Mouse (Mus musculus) CH12.LX (cell line): ENCODE measurements around the gene 4930503B20Rik. TPM values are rescaled to one million over a fixed set of nuclear protein-coding genes. Genes with fewer than 3 reads are reported as not detected.
A peak's percentile ranks its signal among the peaks of the same experiment; 100 is the strongest.

Experiments used
- DNase-seq: peaks from one replicate; pipeline ENCODE4 v3.0.0-alpha.2; 2013; ENCODE audit errors: extremely low read depth
- H3K27ac ChIP-seq: 2 replicates; pipeline ENCODE4 v1.5.1; 2012; ENCODE audit warnings: low read depth, mild to moderate bottlenecking, control low read depth, moderate library complexity; ENCODE audit not compliant: insufficient read depth
- H3K27me3 ChIP-seq: replicated peaks from 2 replicates; pipeline ENCODE3; 2012; ENCODE audit warnings: inconsistent platforms
- H3K36me3 ChIP-seq, 2 experiments: replicated peaks in 1 of 2; 2 replicates each; pipeline versions ENCODE3 to v1.6.1; 2012; ENCODE audit warnings: inconsistent platforms in 1 of 2, low read length in 1 of 2, mild to moderate bottlenecking in 1 of 2, mixed read lengths in 1 of 2, moderate library complexity in 1 of 2; ENCODE audit not compliant: control insufficient read depth in 1 of 2, insufficient read depth in 1 of 2
- H3K4me1 ChIP-seq, 2 experiments: 2 replicates each; pipeline ENCODE4 v1.6.1; 2012; ENCODE audit warnings: inconsistent platforms in 1 of 2, moderate library complexity in 1 of 2; ENCODE audit not compliant: insufficient read depth in 2 of 2, control insufficient read depth in 1 of 2
- H3K4me2 ChIP-seq: 2 replicates; pipeline ENCODE4 v1.6.1; 2012; ENCODE audit warnings: low read depth, mild to moderate bottlenecking, control low read depth; ENCODE audit not compliant: poor library complexity, insufficient read depth, severe bottlenecking
- H3K4me3 ChIP-seq, 3 experiments: fragments of 150-350 bp in 1 of 3; sonication (generic) in 1 of 3; replicated peaks in 1 of 3; 2 replicates each; pipeline versions ENCODE3 to v1.5.1; 2011 to 2012; ENCODE audit warnings: low read depth in 2 of 3, low read length in 2 of 3, mild to moderate bottlenecking in 2 of 3, moderate library complexity in 2 of 3, control low read depth in 1 of 3, improper control_type of control experiment in 1 of 3, inconsistent platforms in 1 of 3, mixed read lengths in 1 of 3; ENCODE audit not compliant: poor library complexity in 1 of 3
- H3K79me2 ChIP-seq: replicated peaks from 2 replicates; pipeline ENCODE4 v1.6.1; 2012; ENCODE audit warnings: mild to moderate bottlenecking, moderate library complexity; ENCODE audit not compliant: control insufficient read depth, poor library complexity, insufficient read depth, severe bottlenecking; ENCODE audit errors: extremely low read depth
- H3K9ac ChIP-seq: 2 replicates; pipeline ENCODE4 v1.6.1; 2012; ENCODE audit warnings: low read depth, mild to moderate bottlenecking, control low read depth, moderate library complexity; ENCODE audit not compliant: insufficient read depth
- H3K9me3 ChIP-seq: replicated peaks from 2 replicates; pipeline ENCODE3; 2012; ENCODE audit warnings: low read length, inconsistent platforms, mixed read lengths
- BHLHE40 ChIP-seq: IDR thresholded peaks from 2 replicates; pipeline ENCODE4 v1.6.1; 2011; ENCODE audit warnings: mild to moderate bottlenecking, low read depth, low read length, improper control_type of control experiment
- CTCF ChIP-seq, 2 experiments: IDR thresholded peaks in 1 of 2; conservative IDR thresholded peaks in 1 of 2; 2 replicates each; pipeline ENCODE4 v1.5.1; 2011 to 2012; ENCODE audit warnings: low read depth in 2 of 2, low read length in 2 of 2, improper control_type of control experiment in 1 of 2, inconsistent platforms in 1 of 2, mild to moderate bottlenecking in 1 of 2, moderate library complexity in 1 of 2
- E2F4 ChIP-seq: IDR thresholded peaks from 2 replicates; pipeline ENCODE4 v1.6.1; 2011; ENCODE audit warnings: low read depth, low read length, improper control_type of control experiment; ENCODE audit not compliant: insufficient replicate concordance
- ELF1 ChIP-seq: IDR thresholded peaks from 2 replicates; pipeline ENCODE4 v1.6.1; 2014; ENCODE audit warnings: low read depth, mild to moderate bottlenecking, inconsistent platforms, low read length, improper control_type of control experiment
- HCFC1 ChIP-seq: IDR thresholded peaks from 2 replicates; pipeline ENCODE4 v1.6.1; 2012; ENCODE audit warnings: low read depth, mild to moderate bottlenecking, inconsistent platforms, low read length, improper control_type of control experiment
- IRF4 ChIP-seq: IDR thresholded peaks from 2 replicates; pipeline ENCODE4 v1.6.1; 2014; ENCODE audit warnings: low read depth, mild to moderate bottlenecking, inconsistent platforms, low read length, improper control_type of control experiment
- JUN ChIP-seq: IDR thresholded peaks from 2 replicates; pipeline ENCODE4 v1.6.1; 2011; ENCODE audit warnings: low read depth, mild to moderate bottlenecking, low read length, improper control_type of control experiment, moderate library complexity; ENCODE audit not compliant: insufficient read depth
- MAFK ChIP-seq: IDR thresholded peaks from 2 replicates; pipeline ENCODE4 v1.6.1; 2011; ENCODE audit warnings: low read length, improper control_type of control experiment; ENCODE audit not compliant: insufficient replicate concordance
- MAX ChIP-seq: IDR thresholded peaks from 2 replicates; pipeline ENCODE4 v1.6.1; 2011; ENCODE audit warnings: low read length, improper control_type of control experiment
- MAZ ChIP-seq: IDR thresholded peaks from 2 replicates; pipeline ENCODE4 v1.6.1; 2012; ENCODE audit warnings: low read depth, mild to moderate bottlenecking, inconsistent platforms, low read length, improper control_type of control experiment, moderate library complexity
- PAX5 ChIP-seq: IDR thresholded peaks from 2 replicates; pipeline ENCODE4 v1.6.1; 2012; ENCODE audit warnings: low read length, inconsistent platforms, mixed read lengths
- TBP ChIP-seq: conservative IDR thresholded peaks from 2 replicates; pipeline ENCODE4 v1.6.1; 2011; ENCODE audit warnings: low read depth, low read length, improper control_type of control experiment
- TCF12 ChIP-seq: IDR thresholded peaks from 2 replicates; pipeline ENCODE4 v1.6.1; 2014; ENCODE audit warnings: low read depth, mild to moderate bottlenecking, inconsistent platforms, low read length, improper control_type of control experiment
- USF1 ChIP-seq: IDR thresholded peaks from 2 replicates; pipeline ENCODE4 v1.6.1; 2014; ENCODE audit warnings: low read depth, mild to moderate bottlenecking, inconsistent platforms, low read length, improper control_type of control experiment
- USF2 ChIP-seq: conservative IDR thresholded peaks from 2 replicates; pipeline ENCODE4 v1.6.1; 2011; ENCODE audit warnings: low read depth, low read length, improper control_type of control experiment
- ZMIZ1 ChIP-seq: IDR thresholded peaks from 2 replicates; pipeline ENCODE4 v1.6.1; 2012; ENCODE audit warnings: low read depth, mild to moderate bottlenecking, inconsistent platforms, low read length, improper control_type of control experiment
- dilution Hi-C: fragments of 300-500 bp; cut with MboI; formaldehyde crosslinking; loops from 2 replicates; pipeline ENCODE4 v1.14.3; 2020; ENCODE audit warnings: low sequenced_read_pairs; ENCODE audit not compliant: extremely low pct_unique_long_range_greater_than_20kb, extremely low pct_ligation_motif_present
- in situ Hi-C: fragments of 300-500 bp; cut with MboI; formaldehyde crosslinking; loops from 3 replicates; pipeline ENCODE4 v1.14.3; 2019; ENCODE audit warnings: low sequenced_read_pairs, low pct_ligation_motif_present, low pct_unique_long_range_greater_than_20kb, mixed read lengths
- polyA plus RNA-seq: library from polyadenylated mRNA; unstranded; fragments of >175 nt; gene quantifications from 2 replicates; pipeline ENCODE4 v1.2.1, GENCODE M21; 2012; ENCODE audit warnings: low read depth; ENCODE audit not compliant: insufficient read length
- total RNA-seq, 2 experiments: library from RNA; depleted of rRNA; stranded (reverse); fragments of 300-350 nt in 1 of 2; fragments of >200 nt in 1 of 2; gene quantifications; 2 replicates each; pipeline ENCODE4 v1.2.3; 2012 to 2014

The 4930503B20Rik gene
- total and polyA plus RNA-seq, 3 experiments = not detected

- Histone ChIP-seq H3K4me3 (no peak overlapping the region), H3K4me1 (no peaks in the 10 kb centered on the region), H3K9ac (no peak overlapping the region), H3K4me2 (no peak overlapping the region), H3K9me3 (no peaks in the 10 kb centered on the region), H3K79me2 (no peaks in the 10 kb centered on the region), H3K36me3 (no peaks in the 10 kb centered on the region), H3K27me3 (no peaks in the 10 kb centered on the region), H3K27ac (no peak overlapping the region)
- in situ Hi-C loops (no loop called here), dilution Hi-C loops (no loop called here)
- no peak for DNase-seq
- TF ChIP-seq E2F4 = no peak
These were observed 51.8 kb downstream of the 4930503B20Rik start for GRCm38 (mm10) chr3:146599198-146599900.

GRCm38 (mm10) chr3:146598411-146598810 is 52.7 kb downstream of the 4930503B20Rik start:
- no peaks in the 10 kb centered on the region for H3K9me3 ChIP-seq
- H3K4me1 ChIP-seq = no peaks in the 10 kb centered on the region
- no peaks in the 10 kb centered on the region for H3K27me3 ChIP-seq
- DNase-seq = no peak
- no peak for TF ChIP-seq USF1
- no peak for TF ChIP-seq MAFK
- TF ChIP-seq JUN = no peak
- TF ChIP-seq BHLHE40 = no peak
- TF ChIP-seq HCFC1 = no peak
- TF ChIP-seq MAZ = no peak
- no peak for TF ChIP-seq CTCF (conservative IDR thresholded peaks at IDR 0.05 in 1 of 2, IDR thresholded peaks at IDR 0.05 in 1 of 2; ENCODE audit: low read depth in 2 of 2, low read length in 2 of 2)
- TF ChIP-seq IRF4 = no peak
- TF ChIP-seq USF2 = no peak
- no peak for TF ChIP-seq ZMIZ1
- TF ChIP-seq TCF12 = no peak
- TF ChIP-seq ELF1 = no peak
- no peak for TF ChIP-seq TBP
- no peak for TF ChIP-seq PAX5
- no peak for TF ChIP-seq MAX
- H3K36me3 ChIP-seq = no peaks in the 10 kb centered on the region
- no peak overlapping the region for H3K4me3 ChIP-seq
- H3K9ac ChIP-seq = no peak overlapping the region
- no peak overlapping the region for H3K27ac ChIP-seq
- in situ Hi-C loops (no loop called here), dilution Hi-C loops (no loop called here)
- H3K4me2 ChIP-seq = peak overlapping the region; percentile 17; the same call in 1 of the 2 replicates
- no peaks in the 10 kb centered on the region for H3K79me2 ChIP-seq
